Mouse (Mus musculus): Measurements from ENCODE around the gene Birc3.
"Not testable (repeated sequence)": the region's sequence is repeated elsewhere in the genome, so short reads cannot be mapped to it uniquely, and the experiment has no call there.

DNA sequence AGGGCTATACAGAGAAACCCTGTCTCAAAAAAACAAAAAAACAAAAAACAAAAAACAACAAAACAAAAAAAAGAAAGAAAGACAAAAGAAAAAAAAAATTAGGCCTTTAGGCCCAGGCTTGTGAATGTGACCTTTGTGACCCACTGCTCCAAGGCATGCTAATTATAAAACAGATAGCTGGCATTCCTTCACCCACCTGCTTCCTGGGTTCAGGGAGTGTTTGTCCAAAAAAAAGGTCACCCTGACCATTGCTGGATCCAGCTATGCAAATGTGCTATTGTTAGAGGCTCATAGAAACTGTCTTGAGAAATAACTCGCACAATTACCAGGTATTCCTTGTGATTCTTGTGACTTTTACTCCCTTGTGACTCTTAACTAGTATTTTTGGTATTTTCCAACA is 18.8 kb upstream of the Birc3 start:
- not testable (repeated sequence) for TF ChIP-seq POLR2A (IDR thresholded peaks at IDR 0.05; ENCODE audit: low read depth, low read length); CTCF (conservative IDR thresholded peaks at IDR 0.05; ENCODE audit: insufficient read depth, insufficient read length, low read depth, low read length)
